Mouse (Mus musculus) bone marrow, adult 2 months (tissue): ENCODE results near the gene Erg.

Source experiments
- CTCF ChIP-seq: fragments of 200-500 bp; IDR thresholded peaks from 2 replicates; pipeline ENCODE4 v1.5.1; 2011; ENCODE audit warnings: low read length, control low read depth; ENCODE audit not compliant: control insufficient read depth, insufficient read depth
- POLR2A ChIP-seq: fragments of 200-500 bp; IDR thresholded peaks from 2 replicates; pipeline ENCODE4 v1.6.1; 2011; ENCODE audit warnings: low read depth, mild to moderate bottlenecking, control low read depth, low read length, borderline replicate concordance; ENCODE audit not compliant: control insufficient read depth

DNA sequence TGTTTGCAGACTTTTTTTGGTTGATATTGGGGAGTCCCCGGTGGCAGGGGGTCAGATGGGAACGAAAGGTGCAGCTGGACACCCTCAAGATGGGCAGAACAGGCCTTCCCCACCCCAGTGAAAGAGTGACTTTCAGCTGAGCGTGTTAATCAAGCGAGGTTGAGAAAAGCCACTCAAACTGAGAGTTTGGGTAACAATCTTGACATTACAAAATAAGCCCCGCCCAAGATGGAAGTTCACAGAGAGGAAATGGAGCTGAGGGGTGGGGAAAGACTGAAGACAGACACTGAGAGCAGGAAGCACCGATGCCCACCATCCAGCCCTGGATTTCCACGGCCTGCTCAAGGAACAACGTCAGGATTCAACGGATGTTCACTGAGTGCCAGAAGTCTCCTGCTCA lies 237.8 kb downstream of the Erg start:
- no peak for TF ChIP-seq CTCF
- TF ChIP-seq POLR2A = no peak
